Mouse (Mus musculus) mouse embryonic stem cell (cell line): ENCODE measurements around the gene Prss57.

Source experiments
- in situ Hi-C, 2 experiments: fragments of 300-500 bp; cut with MboI; formaldehyde crosslinking; loops; 1 replicate in 1 of 2; 3 replicates in 1 of 2; pipeline ENCODE4 v1.14.3; 2019 to 2020; ENCODE audit warnings: low sequenced_read_pairs in 2 of 2, low pct_unique_long_range_greater_than_20kb in 1 of 2, mixed read lengths in 1 of 2; ENCODE audit not compliant: unreplicated experiment in 1 of 2

Gene Prss57

DNA sequence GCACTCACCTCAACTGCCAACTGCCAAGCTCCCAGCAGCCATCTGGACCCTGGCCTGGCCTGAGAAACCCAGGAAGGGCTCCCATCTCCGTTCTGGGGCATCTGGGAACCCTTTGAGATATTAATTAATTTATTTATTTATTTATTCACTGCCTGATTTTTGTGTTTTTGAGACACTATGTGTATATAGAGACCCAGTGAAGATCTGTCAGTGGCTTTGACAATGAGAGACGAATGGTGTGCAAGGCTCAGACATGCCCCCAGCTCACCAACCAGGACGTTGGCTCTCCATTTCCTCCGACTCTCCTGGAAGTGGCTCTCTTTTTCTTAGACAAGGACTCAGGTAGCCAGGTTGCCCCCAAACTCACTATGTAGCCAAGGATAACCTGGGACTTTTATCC is at the start of gene Prss57:
Gene Prss57, minus strand, starts transcription at position 101 of the 400 bp plus-strand sequence.
- in situ Hi-C loops, result no loop called here

DNA sequence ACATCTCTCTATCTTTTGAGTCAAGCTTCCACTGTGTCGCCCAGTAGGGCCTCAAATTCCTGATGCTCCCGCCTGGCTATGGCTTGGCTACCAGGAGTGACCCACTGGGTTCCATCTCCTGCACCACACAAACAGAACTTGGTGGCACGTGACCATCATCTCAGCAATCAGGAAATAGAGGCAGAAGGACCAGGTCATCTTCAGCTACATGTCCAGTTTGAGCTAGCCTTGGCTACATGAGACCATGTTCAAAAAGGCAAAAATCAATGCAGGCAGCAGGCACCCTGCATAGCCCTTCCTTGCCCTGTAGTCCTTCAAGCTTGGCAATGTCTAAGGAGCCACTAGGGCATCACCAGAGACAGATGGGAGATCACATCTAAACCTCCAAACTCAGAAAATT is 49.3 kb upstream of the Prss57 start:
- in situ Hi-C loops, result no loop called here

DNA sequence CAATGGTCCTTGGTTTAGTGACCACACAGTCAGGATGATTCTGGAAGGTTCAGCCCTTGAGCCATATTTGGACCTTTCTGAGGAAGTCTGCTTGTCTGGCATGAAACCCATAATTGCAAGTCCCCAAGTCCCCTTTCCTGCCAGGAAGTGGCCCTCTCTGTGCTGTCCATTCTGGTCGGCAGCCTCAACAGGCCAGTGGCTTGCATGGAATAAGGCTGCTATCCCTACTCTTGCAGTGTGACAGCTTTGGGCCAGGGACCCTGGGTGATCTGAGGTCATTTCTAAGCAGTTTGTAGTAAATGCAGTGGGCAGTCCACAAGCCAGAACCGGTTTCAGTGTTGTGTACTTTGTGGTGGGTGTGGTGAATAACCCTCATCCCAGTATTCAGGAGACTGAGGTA is 47.4 kb upstream of the Prss57 start:
- in situ Hi-C loops, result loop anchor here (10.0 kb wide), 1 partner anchor 87 kb away; the partner anchor contains the start of genes Arid3a (in 2 of the 2) and R3hdm4 (in 2 of the 2)

DNA sequence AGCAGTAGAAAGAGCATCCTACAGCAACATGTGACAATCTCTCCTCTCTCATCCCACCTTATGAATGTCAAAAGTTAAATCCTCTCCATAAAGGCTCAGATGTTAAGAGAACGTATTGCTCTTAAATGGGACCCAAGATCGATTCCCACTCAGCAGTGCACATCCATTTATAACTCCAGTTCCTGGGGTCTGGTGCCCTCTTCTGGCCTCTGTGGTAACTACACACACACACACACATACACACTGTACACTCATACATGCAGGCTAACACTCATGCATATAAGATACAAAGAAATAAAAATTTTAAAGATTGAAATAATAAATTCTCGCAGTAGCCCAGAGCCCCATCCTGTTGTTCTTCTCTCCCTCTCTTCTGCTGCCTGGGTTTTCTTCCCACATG is 46.2 kb upstream of the Prss57 start:
- in situ Hi-C loops, result loop anchor here (10.0 kb wide), 1 partner anchor 88 kb away; the partner anchor contains the start of genes Arid3a (in 2 of the 2) and R3hdm4 (in 2 of the 2)

DNA sequence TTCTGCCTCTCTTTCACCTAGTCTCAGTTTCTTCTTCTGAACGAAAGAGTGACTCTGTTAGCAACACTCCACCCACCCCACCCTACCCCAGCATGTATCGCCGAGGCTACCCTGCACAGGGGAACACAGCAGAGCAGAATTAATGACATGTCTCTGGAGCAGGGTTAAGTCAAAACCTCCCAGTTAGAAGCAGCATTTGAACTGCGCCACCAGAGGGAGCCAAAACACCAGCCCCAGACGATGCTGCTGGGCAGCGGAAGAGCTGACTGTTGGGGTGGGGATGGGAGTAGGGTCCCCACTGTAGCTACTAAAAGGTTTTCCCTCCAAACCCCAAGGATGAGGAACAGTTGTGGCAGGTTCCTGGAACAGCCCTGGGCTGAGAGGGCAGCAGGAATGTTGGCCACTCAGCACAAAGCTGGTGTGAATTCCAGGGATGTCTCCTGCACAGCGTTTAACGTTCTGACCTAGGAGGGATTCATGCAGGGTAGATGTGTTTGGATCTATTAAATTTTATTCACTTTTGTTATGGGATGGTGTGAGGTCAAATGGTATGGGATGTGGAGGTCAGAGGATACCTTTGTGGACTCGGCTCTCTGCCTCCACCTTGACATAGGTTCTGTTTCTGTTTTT is 44.1 kb upstream of the Prss57 start:
- in situ Hi-C loops, result loop anchor here (5.0 to 10.0 kb wide), 2 partner anchors 47 to 90 kb away; partner anchors contain the start of genes Arid3a (in 2 of the 2) and R3hdm4 (in 2 of the 2)

DNA sequence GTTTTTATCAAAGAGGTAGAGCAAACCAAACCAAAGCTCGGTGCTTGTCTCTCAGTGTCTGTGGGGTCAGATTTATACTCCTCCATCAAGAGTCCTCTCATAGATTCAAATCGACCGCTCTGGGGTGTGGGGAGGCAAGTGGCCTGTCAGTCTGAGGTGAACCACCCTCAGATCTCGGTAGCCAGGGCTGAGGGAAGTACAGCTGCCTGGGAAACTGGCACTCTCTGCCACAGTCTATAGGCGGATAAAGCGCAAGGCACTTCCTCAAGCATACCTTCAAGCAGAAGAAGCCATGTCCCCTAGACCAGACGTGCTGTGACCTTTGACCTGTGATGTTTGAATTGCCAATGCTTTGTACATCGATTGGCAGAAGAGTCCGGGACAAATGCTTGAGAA is 42.0 kb upstream of the Prss57 start:
- in situ Hi-C loops, result loop anchor here (5.0 to 10.0 kb wide), 2 partner anchors 50 to 92 kb away; partner anchors contain the start of genes Arid3a (in 2 of the 2) and R3hdm4 (in 2 of the 2)

DNA sequence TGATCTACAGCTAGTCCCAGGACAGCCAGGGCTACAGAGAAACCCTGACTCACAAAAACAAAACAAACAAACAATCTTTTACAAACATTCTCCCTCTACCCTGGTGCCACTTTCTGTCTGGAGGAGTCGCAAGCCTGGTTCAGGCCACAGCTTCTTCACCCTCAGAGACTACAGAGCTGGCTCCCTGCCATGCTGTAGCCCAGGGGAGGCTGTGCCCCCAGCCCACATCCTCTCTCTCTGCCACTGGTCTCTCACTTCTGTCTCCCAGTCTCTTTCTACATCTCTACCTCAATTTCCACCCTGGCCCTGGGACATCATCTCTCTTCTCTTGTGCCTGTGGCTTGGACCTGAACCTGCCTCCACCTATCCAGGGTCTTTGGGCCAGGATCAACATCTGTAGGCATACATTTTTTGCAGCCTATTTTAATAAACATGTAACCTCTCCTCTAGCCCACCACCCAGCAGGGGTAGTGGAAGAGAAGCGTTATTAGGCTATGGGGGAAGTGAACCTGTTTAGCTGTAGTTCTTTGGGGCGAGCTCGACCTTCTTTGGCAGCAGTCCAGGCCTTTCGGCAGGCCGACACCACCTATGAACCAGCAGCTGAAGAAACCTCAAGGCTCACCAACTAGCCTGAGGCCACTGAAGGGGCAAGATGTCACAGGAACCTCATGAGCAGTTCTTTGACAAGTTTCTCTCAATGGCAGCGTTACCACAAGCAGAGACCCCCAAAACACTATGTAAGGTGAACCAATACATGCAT is 41.4 kb upstream of the Prss57 start:
- in situ Hi-C loops, result loop anchor here (5.0 to 10.0 kb wide), 2 partner anchors 50 to 93 kb away; partner anchors contain the start of genes Arid3a (in 2 of the 2) and R3hdm4 (in 2 of the 2)

DNA sequence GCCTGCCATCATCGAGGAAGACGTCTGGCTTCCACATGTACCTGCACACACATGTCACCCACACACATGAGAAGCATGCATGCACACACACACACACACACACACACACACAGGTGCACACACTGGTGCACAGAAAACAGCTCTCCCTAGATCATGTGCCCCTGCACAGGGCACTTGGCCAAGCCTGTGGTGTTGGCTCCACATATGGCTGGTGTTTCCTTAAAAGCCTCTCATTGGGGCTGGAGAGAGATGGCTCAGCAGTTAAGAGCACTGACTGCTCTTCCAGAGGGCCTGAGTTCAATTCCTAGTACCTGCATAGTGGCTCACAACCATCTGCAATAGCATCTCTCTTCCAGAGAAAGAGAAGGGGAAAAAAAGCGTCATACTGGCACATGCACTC is 40.8 kb upstream of the Prss57 start:
- in situ Hi-C loops, result loop anchor here (5.0 to 10.0 kb wide), 2 partner anchors 51 to 93 kb away; partner anchors contain the start of genes Arid3a (in 2 of the 2) and R3hdm4 (in 2 of the 2)

DNA sequence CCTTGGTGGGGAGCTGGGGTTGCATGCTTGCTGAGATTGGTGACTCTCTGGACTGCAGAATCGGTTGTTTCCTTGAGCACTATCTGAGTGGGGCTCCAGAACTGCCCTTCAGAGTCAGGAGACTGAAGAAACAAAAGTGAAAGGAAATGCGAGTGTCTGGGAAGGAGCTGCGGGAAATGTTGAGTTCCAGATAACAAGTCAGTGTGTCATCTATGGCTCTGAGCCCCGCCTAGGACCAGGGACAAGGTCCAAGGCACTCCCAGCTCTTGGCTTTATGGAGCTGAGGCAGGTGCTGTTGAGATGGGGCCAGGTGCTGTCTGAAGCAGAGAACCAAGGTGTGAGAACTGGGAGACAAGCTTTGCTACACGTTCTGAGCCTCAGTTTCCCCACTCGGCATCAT is 33.7 kb upstream of the Prss57 start:
- in situ Hi-C loops, result no loop called here

DNA sequence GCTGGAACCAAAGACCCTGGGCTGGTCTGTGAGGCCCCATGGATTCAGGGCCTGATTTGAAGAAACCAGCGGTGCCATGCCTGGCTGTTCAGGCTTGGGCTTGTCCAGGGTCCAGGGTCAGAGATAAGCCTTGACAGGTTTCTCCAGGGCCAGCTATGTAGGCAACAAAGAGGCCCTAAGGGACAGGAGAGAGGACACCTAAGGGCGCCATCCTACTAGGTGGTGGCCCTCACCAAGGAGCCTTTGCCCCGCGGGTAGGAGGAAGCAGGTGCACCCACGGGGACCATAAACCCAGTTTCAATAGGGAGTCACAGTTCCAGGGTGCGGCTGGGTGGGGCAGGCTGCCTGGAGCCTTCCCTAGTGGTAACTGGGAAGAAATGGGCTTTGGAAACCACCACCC is 32.2 kb upstream of the Prss57 start:
- in situ Hi-C loops, result no loop called here

DNA sequence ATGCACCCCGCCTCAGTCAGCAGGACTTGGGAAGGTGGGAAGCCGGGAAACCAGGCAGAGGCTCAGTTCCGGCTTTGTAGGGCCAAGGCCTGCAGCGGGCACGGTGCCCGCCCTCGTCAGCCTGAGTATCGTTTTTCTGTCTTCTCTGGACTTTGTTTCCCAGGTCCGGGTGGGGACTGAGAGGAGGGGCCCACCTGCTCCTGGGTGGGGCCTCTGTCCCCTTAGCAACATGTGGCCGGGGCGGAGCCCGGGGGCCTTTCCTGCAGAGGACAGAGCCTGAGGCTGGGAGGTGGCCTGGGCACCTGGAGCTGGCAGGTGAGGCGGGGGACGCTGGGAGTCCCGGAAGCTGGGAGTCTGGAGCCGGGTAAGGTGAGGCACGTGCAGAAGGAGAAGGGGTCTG is 31.6 kb upstream of the Prss57 start:
- in situ Hi-C loops, result no loop called here

DNA sequence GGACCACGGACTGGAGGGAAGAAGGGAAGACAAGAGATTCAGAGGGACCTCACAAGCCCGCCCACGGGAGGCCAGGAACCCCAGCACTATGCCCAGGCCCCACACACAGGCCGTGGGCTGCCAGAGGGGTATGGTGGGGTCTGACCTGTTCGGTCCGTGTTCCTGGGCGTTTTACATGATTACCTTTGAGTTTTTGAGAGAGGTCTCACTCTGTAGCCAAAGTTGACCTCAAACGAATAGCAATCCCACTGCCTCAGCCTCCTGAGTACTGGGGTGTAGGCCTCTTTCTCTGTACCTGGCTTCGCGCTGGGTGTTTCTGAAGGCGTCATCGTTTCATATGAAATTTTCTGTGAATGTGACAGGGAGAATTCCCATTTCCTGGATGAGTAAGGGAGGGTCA is 31.0 kb upstream of the Prss57 start:
- in situ Hi-C loops, result no loop called here

DNA sequence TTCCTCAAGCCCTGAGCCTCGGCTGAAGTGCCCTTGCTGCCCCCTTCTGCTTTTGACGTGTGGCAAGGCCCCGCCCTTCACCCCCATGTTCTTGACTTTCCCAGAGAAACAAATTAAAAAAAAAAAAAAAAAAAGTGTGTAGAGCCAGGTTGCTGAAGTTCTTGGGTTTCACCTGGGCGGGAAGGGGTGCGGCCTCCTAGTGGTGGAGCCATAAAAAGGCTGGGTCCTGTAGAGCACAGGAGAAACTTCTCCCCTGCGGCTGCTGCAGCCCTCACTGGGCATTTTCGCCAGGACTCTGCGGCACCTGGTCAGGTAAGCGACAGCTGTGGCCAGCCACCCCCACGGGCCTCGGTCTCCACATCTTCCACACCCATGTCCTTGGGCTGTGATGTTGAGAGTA is 30.0 kb upstream of the Prss57 start, which contains the start of gene Misp:
Gene Misp, plus strand, starts transcription at position 208 of the 400 bp plus-strand sequence.
- in situ Hi-C loops, result no loop called here

DNA sequence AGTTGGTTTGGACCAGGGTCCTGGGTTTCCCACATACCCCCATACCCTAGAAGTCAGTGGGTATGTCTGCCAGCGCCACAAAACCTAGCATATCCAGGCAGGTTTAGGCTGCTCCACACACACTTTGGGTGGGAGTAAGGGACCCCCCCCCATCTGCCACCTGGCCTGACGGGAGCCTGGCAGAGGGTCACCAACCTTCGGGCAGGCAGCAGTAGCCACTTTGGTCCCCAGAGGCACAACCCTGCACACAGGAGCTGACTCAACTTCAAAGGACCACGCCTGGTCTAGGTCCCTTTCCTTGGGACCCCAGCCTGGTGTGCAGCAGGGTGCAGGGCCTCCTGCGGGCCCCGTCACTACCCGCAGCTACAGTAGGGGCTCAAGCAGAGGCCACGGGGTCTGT is 29.5 kb upstream of the Prss57 start:
- in situ Hi-C loops, result no loop called here

DNA sequence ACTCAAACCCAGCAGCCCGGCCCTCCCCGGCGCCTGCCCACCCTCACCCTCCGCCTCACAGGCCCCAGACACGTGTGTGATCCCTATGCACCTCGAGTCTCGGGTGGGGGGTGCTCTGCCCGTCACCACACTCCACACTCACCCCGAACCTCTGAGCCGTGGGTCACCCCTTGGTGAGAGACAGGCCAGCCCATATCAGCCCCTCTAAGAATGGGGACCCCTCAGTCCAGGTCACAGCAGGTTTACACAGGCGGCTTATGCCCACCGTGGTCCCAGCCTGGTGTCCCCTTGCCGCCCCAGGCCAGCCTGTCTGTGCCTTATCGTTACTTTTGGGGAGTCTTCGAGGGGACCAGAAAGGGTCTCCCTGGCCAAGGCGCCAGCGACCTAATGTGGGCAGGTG is 28.8 kb upstream of the Prss57 start:
- in situ Hi-C loops, result no loop called here

DNA sequence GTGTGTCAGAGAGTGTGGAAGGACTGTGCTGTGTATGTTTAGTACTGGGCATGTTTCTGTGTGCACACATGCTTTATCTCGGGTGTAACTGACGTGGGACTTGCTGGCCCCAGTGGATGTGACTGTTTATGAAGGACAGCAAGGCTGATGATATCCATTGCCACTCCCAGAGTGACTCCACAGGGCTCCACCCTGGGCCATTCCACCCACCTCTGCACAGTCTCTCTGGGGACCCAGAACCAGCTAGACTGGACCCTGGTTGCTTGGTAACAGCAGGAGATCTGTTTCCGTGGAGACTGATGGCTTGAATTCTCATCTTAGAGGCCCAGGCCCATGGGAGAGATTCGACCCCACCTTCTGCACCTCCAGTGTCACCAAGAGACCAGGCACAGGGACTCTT is 27.5 kb upstream of the Prss57 start:
- in situ Hi-C loops, result no loop called here

DNA sequence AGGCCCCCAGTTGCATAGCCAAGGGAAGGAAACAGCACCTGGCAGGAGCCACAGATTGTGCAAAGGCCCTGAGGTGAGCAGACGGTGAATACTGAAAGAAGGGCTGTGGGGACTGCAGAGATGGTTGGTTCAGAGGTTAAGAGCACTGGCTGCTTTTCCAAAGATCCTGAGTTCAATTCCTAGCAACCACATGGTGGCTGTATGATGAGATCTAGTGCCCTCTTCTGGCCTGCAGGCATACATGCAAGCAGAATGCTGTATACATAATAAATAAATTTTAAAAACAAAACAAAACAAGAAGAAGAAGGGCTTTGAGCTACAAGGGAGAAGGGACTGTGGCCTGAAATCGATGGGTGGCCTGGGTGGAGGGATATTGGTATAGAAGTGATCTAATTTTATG is 26.4 kb upstream of the Prss57 start:
- in situ Hi-C loops, result no loop called here

DNA sequence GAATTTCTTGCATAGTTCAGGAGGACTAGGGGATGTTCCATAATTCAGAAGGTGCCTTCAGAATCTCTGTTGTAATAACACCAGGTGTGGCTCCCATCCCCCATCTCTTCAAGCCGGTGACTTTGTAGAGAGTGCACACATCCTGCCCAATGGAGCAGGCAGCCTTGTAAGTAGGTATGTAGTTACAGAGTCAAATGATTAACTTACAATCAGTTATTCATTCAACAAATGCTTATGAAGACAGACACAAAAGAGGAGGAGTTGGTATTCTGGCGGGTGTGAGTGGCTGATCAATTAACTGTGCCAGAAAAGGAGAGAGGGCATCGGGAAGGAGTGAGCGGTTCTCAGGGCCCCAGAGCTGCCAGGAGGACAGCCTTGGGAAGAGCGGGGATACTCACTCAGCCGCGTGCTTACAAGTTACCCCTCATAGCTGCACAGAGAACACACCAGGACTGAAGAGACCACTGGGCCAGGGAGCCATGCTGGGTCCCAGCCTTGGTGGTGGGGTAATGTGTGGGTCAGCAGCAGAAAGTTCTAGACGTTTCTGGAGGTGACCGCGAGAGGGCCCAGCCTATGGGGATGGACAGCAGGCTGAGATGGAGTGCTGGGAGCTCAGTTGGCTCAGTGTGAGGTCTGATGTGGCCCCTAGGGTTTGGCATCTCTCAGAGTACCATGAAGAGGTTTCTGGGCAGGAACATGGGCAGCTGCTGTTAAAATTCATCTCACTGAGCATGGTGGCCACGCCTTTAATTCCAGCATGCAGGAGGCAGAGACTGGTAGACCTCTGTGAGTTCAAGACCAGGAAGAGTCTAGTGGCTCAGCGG is 25.1 kb upstream of the Prss57 start:
- in situ Hi-C loops, result no loop called here
